Mouse (Mus musculus): ENCODE measurements at regions not wholly inside any gene's neighbourhood (a gene's known extent, or its start where the extent isn't known, plus 50 kb on each side); places are given as distances from the start of the nearest gene placed in this dataset.

- Histone ChIP-seq H3K9me3 (replicated peaks; ENCODE audit: low read length) (no peaks in the 10 kb centered on the region), H3K4me3 (replicated peaks in 1 of 3; ENCODE audit: low read depth in 2 of 3, low read length in 2 of 3, poor library complexity in 1 of 3) (no peak overlapping the region), H3K27ac (ENCODE audit: insufficient read depth, low read depth) (no peak overlapping the region), H3K4me1 (ENCODE audit: control insufficient read depth in 1 of 2, insufficient read depth in 2 of 2) (peaks cover 0 to 8% of the 10 kb centered on the region in 2 experiments; a peak in 1 of 4 replicates), H3K36me3 (replicated peaks in 1 of 2; ENCODE audit: control insufficient read depth in 1 of 2, insufficient read depth in 1 of 2, low read length in 1 of 2) (no peaks in the 10 kb centered on the region), H3K4me2 (ENCODE audit: insufficient read depth, low read depth, poor library complexity, severe bottlenecking) (no peak overlapping the region), H3K79me2 (replicated peaks; ENCODE audit: control insufficient read depth, extremely low read depth, insufficient read depth, poor library complexity, severe bottlenecking) (no peaks in the 10 kb centered on the region), H3K9ac (ENCODE audit: insufficient read depth, low read depth) (no peak overlapping the region), H3K27me3 (replicated peaks) (no peaks in the 10 kb centered on the region)
- dilution Hi-C loops (cut with MboI; ENCODE audit: extremely low pct_ligation_motif_present, extremely low pct_unique_long_range_greater_than_20kb, low sequenced_read_pairs), result no loop called here
- TF ChIP-seq MAZ (IDR thresholded peaks at IDR 0.05; ENCODE audit: low read depth, low read length) (no peak), USF1 (IDR thresholded peaks at IDR 0.05; ENCODE audit: low read depth, low read length) (no peak), CHD1 (IDR thresholded peaks at IDR 0.05; ENCODE audit: low read depth, low read length) (no peak), ELF1 (IDR thresholded peaks at IDR 0.05; ENCODE audit: low read depth, low read length) (no peak), SMC3 (IDR thresholded peaks at IDR 0.05; ENCODE audit: low read depth, low read length) (no peak), UBTF (IDR thresholded peaks at IDR 0.05; ENCODE audit: low read depth, low read length) (no peak), CHD2 (IDR thresholded peaks at IDR 0.05; ENCODE audit: low read length) (no peak), NRF1 (IDR thresholded peaks at IDR 0.05; ENCODE audit: low read depth, low read length) (no peak), ZKSCAN1 (IDR thresholded peaks at IDR 0.05; ENCODE audit: borderline replicate concordance, low read depth, low read length) (no peak), ZNF384 (IDR thresholded peaks at IDR 0.05; ENCODE audit: low read depth, low read length) (no peak)
- peak; percentile 17 for DNase-seq (ENCODE audit: extremely low read depth)
- in situ Hi-C loops (cut with MboI; ENCODE audit: low pct_ligation_motif_present, low pct_unique_long_range_greater_than_20kb, low sequenced_read_pairs), result loop anchor here (25.0 kb wide), 1 partner anchor 387 kb away; no protein-coding TSS in a partner anchor
Measured at GRCm38 (mm10) chr13:110574764-110575471, 180.1 kb downstream of the Plk2 start.

GRCm38 (mm10) chr13:110578159-110578558 is 183.3 kb downstream of the Plk2 start:
- peaks cover 0 to 8% of the 10 kb centered on the region in 2 experiments; a peak in 1 of 4 replicates for H3K4me1 ChIP-seq (ENCODE audit: control insufficient read depth in 1 of 2, insufficient read depth in 2 of 2)
- no peaks in the 10 kb centered on the region for H3K9me3 ChIP-seq (replicated peaks; ENCODE audit: low read length)
- dilution Hi-C loops (cut with MboI; ENCODE audit: extremely low pct_ligation_motif_present, extremely low pct_unique_long_range_greater_than_20kb, low sequenced_read_pairs), result no loop called here
- H3K4me3 ChIP-seq (replicated peaks in 1 of 3; ENCODE audit: low read depth in 2 of 3, low read length in 2 of 3, poor library complexity in 1 of 3), result no peak overlapping the region
- H3K36me3 ChIP-seq (replicated peaks in 1 of 2; ENCODE audit: control insufficient read depth in 1 of 2, insufficient read depth in 1 of 2, low read length in 1 of 2), result no peaks in the 10 kb centered on the region
- H3K27me3 ChIP-seq (replicated peaks), result no peaks in the 10 kb centered on the region
- H3K27ac ChIP-seq (ENCODE audit: insufficient read depth, low read depth), result no peak overlapping the region
- no peak for TF ChIP-seq EP300 (IDR thresholded peaks at IDR 0.05; ENCODE audit: low read length)
- no peak for TF ChIP-seq UBTF (IDR thresholded peaks at IDR 0.05; ENCODE audit: low read depth, low read length)
- no peak for TF ChIP-seq KAT2A (IDR thresholded peaks at IDR 0.05; ENCODE audit: insufficient replicate concordance, low read length)
- TF ChIP-seq ZKSCAN1 (IDR thresholded peaks at IDR 0.05; ENCODE audit: borderline replicate concordance, low read depth, low read length), result no peak
- TF ChIP-seq ETS1 (conservative IDR thresholded peaks at IDR 0.05; ENCODE audit: low read depth, low read length), result no peak
- TF ChIP-seq ELF1 (IDR thresholded peaks at IDR 0.05; ENCODE audit: low read depth, low read length), result no peak
- no peak overlapping the region for H3K9ac ChIP-seq (ENCODE audit: insufficient read depth, low read depth)
- no peaks in the 10 kb centered on the region for H3K79me2 ChIP-seq (replicated peaks; ENCODE audit: control insufficient read depth, extremely low read depth, insufficient read depth, poor library complexity, severe bottlenecking)
- H3K4me2 ChIP-seq (ENCODE audit: insufficient read depth, low read depth, poor library complexity, severe bottlenecking), result no peak overlapping the region
- in situ Hi-C loops (cut with MboI; ENCODE audit: low pct_ligation_motif_present, low pct_unique_long_range_greater_than_20kb, low sequenced_read_pairs), result no loop called here
- no peak for DNase-seq (ENCODE audit: extremely low read depth)

All from CH12.LX (cell line).